Mouse (Mus musculus) testis, postnatal 14 days (tissue): ENCODE measurements around the gene Bola3.
A peak's percentile ranks its signal among the peaks of the same experiment; 100 is the strongest.
"Not testable (repeated sequence)": the region's sequence is repeated elsewhere in the genome, so short reads cannot be mapped to it uniquely, and the experiment has no call there.

ENCODE experiments used
- DNase-seq: peaks from one replicate; pipeline ENCODE4 v3.0.0; 2021; ENCODE audit warnings: low spot score

The Bola3 gene

DNA sequence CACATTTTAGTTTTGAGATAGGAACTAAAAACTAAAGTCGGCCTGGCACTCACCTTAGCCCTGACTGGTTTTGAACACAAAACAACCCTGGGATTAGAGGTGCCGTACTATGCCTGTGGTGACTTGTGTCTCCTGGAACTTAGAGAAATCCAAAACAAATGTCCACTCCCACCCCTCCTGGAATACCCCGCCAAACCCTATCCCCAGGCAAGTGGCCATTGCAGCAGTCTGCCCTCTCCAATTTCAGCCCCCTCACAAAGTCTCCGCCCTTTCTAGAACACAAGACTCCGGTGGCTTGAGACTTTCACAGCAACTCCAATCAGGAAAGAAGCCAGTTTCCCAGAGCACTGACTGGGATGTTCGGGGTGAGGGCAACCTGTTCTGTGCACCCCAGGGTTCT, at the start of gene Bola3:
Bola3 (plus strand) TSS at position 275 of the 400 bp plus-strand sequence.
- no peak for DNase-seq

DNA sequence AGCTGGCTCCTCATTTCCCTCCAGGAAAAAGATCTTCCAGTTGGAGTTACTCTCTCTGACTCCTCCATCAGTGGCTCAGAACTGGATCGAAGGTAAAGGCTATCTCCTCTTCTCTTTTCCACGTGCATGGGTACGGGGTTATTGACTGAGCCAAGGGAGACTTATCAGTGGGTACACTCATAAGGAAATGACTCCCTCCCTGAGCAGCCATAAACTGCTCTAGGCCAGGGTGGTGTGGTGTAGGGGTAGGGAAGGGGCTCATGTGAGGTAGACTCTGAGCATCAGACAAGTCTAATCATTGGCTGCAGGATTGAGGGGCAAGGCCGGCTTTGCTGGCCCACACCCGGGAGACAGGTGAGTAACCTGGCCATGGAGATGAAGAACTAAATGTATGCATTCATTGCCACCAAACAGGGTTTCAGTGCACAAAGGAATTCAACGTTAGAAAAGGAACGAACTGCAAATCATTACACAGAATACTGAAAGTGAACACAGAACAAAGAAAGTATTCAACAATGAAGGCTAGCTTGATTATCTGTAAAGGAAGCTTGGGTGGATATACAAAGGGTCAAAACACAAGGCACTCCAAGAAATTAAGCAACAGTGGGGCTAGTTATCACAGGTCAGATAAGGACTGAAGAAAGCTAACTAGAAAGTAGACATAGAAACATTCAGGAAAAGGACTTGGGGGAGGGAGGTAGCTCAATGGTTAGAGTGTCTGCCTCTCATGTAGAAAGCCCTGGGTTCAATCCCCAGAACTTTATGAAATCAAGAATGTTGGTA, 48.3 kb upstream of the Bola3 start:
- no peak for DNase-seq

DNA sequence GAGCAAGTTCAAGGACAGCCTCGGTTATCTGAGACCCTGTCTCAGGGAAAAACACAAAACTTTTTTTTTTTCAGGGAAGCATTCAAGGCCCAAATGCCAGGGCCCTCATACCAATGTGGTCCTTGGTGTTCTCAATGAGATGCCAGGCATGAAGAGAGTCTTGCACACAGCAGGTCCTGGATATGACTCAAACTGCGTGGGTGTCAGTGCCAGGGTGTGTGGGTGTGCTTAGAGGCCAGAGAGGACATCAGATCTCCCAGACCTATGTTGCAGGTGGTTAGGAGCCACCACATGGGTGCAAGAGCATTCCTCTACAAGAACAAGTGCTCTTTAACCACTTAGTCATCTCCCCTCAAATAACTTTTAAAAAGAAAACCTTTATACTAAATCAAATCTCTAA, 47.7 kb upstream of the Bola3 start:
- DNase-seq, result peak; percentile 71

DNA sequence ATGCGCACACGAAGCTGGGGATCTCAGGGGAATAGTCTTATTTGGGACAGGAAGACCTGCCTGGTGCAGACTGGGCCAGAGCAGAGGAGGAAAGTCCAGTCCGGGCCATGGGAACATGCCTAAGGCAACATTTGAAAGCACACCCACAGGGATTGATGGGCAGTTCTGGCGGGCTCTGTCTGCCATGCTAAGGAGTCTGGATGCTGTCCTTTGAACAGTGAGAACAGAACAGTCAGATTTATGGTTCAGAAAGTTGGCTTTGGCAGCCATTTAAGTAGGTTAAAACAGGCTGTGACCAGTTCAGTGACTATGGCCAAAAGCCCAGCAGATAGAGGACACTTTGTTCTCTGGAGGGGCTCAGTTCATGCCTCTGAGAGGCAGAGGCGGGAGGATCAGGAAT, 46.7 kb upstream of the Bola3 start:
- peak; percentile 75 for DNase-seq

DNA sequence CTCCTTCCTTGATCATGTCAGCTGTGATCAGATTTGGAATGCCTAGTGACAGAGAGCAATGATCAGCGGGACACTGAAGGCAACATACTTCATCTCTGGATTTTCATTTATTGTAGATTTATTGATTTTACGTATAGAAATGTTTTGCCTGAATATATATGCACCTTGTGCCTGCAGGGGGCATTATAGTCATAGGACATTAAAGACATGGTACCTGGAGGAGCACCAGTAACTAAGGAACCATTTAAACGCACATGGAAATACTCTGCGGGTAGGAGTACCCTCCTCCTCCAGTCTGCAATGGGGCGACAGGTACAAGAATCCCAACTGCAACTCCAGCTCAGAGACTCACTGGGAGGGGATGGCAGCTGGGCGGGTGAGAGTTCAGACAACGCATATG, 39.9 kb upstream of the Bola3 start:
- no peak for DNase-seq

DNA sequence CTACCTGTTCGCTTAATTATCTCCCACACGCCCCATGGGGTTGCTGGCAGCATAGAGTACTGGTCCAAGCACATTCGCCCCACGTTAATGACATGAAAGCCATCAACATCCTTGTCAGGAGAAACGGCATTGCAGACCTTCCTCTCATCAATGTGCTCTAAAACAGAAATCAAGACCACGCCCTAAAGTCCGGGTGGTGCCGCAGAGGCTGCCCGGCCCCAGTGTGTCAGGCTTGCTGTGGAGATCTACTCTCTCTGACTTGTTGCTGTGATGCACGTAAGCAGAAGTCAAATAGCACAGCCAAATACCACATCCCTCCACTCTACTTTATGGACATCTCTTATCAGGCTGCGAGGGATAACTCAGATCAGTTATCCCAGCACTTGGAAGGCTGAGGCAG, 37.7 kb upstream of the Bola3 start:
- DNase-seq, result no peak

DNA sequence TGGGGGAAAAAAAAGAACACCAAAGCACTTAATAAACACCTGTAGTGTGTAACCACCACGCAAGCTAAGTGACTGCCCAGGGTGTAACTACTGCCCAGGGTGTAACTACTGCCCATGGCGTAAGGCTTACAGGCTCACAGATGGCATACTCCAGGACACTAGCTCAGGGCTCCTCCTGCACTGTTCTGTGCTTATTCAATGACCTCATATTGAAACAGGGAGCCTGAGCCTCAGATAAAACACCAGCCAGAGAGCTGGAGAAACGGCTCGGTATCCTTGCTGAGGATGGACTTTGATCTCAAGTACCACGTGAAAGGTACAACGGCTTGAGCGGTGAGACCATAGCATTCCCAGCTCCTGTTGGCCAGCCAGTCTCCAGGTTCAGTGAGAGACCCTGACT, 36.9 kb upstream of the Bola3 start:
- DNase-seq, result no peak

DNA sequence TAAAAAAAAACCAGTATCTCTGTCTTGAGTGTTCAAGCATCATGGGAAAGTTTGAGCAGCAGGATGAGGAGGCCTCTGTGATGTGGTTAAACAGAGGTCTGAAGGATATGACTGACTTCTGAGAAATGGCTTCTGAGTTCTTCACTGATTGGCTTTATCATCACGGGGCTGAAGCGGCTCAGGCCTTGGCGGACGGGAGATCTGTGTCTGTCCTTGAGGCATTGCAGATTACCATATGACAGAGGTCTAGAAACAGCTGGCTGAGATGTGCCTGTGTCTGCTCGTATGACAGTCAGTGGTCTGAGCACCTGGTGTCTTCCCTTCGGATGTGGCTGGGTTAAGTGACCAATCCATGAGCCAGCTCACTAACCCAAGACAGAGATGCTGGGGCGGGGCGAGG, 36.4 kb upstream of the Bola3 start:
- DNase-seq, result no peak

DNA sequence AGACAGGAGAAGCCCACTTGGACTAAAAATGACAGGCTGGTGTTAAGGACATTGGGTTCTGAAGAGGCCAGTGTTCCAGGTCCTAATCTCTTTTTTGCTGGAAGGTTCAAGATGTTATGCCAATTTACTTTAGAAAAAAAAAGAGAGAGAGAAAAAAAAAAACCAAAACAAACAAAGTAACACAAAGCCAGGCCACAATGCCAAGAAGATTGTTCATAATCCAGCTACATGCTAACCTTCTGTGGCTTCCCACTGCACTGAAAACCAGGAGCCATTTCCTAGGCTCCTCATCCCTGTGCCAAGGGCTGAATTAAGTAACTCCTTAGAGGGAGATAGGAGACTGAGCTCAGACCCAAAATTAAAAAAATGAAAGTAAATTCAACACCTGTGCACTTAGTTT, 33.7 kb upstream of the Bola3 start:
- peak; percentile 51 for DNase-seq

DNA sequence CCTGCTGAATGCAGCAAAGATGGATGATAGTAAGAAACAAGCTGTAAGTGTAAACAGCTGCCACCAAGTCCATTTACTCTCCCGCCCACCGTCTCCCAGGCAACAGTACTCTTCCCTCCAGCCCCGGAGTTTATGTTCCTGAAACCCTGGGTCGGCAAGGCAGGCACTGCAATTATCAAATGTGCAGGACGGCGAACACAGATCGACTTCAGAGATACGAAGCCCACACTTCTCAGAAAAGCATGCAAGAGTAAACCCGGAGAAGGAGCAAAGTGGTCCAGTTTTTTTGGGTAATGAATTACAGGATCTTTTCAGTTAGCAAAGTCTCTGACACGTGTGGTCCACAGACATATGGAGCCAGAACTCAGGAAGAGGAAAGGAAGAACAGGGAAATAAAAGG, 32.9 kb upstream of the Bola3 start:
- peak; percentile 38 for DNase-seq

DNA sequence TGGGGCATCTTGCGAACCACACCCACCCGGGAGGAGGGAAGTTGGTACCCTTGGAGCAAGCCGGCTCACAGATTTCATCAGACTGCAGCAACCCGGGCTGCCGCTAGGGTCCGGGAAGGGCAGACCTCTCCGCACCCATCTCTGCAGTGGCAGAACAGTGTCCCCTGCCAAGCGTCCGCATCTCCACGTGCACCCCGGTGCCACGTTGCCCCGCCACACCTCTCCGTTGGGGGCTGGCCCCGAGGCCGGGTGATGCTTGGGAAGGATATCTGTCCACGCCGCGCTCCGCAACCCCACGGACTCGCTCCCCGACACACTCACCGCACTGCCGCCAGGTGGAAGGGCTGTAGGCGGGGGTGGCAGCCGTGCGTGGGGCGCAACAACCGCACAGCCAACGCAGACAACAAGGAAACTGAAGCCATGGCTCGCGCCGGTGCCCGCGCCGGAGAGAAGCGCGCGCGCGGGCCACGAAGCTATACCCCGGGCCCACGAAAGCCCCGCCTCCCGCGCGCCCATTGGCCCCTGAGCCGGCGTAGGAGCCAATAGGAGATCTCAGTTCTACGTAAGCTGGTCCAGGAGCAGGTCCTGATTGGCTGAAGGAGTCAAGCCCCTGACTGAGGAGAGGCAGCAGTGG, 31.7 kb upstream of the Bola3 start:
- peak; percentile 96 for DNase-seq

DNA sequence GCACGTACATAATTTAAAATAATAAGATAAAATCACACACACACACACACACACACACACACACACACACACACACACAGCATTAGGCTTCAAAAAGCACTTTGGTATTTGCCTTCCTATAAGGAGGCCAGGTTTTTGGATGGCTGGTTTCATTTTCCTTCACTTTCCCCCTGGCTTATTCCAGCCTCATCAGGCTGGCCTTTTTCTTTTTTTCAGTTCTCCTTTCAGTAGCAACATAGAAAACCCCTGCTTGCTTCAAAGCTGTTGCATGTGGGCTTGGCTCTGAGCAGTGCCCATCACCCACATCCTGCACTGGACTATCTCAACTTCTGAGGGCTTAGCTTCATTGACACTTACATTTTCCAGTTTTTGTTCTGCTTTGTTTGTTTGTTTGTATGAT, 27.0 kb upstream of the Bola3 start:
- no peak for DNase-seq

DNA sequence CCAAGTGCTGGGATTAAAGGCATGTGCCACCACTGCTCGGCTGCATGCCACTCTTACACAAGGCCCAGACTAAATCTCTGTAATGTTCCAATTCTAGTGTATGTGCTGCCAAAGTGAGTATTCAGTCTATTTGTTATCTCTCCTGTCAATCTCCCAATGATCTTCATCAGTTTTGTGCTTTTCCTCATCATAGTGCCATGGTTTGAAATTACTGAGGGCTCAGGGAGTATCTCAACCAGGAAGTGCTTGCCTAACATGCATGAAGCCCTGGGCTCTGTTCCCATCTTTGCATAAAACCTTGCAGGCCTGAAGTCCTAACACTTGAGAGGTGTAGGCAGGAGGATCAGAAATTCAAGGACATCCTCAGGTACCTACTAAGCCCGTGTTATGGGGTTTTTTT, 26.2 kb upstream of the Bola3 start:
- no peak for DNase-seq

DNA sequence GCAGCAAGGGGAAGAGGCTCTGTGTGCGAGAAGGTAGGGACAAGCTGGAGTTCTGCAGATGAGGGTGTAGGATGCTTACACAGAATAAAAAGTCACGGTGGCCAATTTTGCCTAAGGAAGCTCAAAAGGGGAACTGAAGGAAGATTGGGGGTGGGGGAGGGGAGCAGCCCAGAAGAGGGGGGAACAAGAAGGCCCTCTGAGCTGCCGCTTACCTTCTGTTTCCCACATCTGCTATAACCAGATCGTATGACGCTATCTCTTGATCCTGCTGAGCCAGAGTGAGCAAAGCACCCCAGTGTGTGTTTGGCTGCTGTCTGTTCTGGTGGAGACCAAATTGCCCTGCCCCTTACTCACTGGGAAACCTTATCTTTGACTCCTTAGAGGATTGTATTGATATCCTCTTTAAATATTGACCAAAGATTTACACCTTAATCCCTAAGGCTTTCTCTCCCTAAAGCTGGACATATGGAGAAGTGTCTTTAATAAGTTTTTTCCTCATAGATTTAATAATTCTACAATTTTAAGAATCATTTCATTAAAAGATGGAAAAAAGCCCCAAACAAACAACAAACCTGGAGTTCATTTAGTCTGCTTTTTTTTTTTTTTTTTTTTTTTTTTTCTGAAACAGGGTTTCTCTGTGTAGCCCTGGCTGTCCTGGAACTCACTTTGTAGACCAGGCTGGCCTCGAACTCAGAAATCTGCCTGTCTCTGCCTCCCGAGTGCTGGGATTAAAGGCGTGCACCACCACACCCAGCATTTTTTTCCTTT, 25.1 kb upstream of the Bola3 start:
- DNase-seq, result no peak

DNA sequence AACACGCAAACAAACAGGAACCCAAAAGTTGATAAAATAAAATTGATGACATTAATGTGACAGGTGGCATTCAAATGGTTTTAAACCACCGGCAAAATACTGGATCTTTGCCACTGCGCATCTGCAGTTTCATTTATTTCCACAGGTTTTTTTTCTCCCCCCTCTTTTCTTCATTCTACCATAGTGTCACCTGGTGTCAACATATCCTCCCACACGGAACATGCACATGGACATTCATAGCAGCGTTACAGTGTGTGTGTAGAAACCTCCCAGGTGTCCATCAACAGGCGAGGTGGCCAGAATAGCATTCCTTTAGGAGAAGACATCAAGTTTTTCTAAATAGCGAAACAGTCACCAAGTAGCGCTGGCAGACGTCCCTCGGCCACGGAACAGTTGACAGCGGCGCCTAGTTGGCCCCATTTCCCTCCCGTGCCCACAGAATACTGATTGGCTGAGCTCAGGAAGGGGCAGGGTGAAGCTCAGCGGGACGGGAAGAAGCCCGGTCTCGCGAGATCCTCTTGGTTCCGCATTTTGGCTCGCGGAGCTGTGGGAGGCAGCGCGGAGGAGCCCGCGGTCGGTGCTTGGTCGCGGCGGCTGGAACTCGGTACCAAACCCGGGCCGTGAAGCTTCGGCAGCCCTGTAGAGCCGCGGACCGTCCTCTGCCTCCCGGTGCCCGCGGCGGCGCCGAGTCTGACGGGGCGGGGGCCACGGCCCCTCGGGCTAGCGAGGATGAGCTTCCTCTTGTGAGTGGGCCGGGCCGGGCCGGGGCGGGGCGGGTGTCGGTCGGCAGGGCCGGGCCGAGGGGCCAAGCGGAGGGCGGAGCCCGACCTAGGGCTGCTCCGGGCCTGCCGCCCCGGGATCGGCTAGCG, 23.2 kb upstream of the Bola3 start, which contains the start of the genes Mthfd2 and Mob1a:
Mthfd2 (minus strand) TSS at position 384 of the 869 bp plus-strand sequence.
Mob1a (plus strand) TSS at position 492 of the 869 bp plus-strand sequence.
- DNase-seq, result peak; percentile 95

DNA sequence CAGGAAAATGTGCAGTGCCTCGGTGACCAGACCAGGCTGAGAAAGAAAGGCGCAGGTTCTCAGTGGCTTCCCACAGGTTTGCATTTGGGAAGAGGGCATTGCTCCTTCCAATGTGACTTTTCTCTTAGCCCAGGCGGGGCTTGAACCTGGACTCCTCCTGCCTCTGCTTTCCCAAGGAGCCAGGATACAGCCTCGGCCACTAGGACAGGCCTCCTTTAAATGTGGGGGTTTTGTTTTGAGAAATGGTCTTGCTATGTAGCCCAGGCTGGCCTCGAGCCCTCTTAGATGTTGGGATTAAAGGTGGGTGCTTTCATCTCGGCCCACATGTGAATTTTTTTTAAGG, 22.6 kb upstream of the Bola3 start:
- DNase-seq, result no peak

DNA sequence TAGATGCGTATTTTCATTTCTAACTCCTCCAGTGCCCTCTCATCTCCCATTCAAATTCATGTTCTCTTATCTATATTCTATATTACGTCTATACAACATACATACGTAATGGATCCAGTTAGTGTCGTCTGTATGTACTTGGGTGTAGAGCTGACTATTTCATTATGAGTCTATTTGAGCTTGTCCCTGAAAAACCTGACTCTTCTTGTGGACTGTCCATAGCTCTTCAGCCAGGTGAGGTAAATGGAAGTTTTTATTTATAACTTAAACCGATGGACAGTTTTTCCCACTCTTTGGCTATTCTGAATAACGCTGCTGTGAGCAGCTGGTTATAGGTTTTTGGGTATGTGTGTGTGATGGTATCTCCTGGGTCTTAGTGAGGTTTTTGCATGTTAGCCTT, 22.2 kb upstream of the Bola3 start:
- no peak for DNase-seq

DNA sequence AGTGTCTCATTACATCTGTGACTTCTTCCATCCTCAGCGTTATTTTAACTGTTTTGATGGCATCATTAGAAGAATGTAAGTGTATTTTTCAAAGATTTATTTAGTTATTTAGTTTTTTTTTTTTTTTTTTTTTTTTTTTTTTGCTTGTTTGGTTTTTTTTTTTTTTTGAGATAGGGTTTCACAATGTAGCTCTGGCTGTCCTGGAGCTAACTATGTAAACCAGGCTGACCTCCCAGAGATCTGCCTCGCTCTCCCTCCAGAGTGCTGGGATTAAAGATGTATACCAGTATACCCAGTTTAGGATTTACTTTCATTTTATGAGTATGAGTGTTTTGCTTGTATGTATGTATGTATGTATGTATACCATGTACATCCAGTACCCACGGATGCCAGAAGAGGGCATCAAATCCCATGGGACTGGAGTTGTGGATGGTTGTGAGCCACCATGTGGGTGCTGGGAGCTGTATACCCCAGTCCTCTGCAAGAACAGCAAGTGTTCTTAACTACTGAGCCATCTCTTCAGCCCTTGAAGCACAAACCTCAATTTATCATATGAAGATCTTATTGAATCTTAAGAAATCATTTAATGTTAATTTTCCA, 21.3 kb upstream of the Bola3 start:
- no peak for DNase-seq

DNA sequence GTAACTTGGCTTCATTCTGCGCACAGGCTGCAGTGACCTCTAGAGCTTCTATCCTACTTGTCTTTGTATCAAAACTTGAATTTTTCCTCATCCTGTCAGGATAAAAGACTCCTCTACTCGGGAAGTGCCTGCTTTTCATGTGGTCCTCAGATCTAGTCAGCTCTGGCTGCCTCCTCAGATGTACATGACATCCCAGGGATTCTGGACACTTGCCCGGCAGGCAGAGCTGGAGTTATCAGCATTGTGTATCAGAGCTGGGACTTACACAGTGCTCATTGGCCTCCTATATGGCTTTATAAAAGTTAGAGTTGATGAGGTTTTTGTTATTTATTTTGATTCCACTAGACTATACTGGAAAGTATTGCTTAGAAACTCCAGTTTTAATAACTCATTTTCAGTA, 7.6 kb upstream of the Bola3 start:
- no peak for DNase-seq

DNA sequence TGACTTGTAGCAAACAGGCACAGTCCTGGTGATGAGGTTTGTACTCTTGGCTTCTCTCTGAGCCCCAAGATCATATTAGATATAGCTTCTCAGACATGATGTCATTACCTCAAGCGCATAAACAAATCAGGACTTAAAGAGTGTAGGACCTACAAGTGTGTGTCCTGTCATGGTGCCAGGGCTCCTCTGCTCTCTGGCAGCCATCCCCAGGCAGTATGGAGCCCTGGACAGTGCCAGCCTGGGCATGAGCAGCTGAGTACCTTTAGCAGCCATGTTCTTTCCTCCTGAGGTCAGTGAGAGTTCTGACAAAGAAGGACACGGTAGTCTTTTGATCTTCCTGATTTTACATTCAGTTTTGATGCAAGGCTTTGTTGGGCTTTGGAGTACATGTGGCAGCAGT, 6.0 kb upstream of the Bola3 start:
- no peak for DNase-seq

DNA sequence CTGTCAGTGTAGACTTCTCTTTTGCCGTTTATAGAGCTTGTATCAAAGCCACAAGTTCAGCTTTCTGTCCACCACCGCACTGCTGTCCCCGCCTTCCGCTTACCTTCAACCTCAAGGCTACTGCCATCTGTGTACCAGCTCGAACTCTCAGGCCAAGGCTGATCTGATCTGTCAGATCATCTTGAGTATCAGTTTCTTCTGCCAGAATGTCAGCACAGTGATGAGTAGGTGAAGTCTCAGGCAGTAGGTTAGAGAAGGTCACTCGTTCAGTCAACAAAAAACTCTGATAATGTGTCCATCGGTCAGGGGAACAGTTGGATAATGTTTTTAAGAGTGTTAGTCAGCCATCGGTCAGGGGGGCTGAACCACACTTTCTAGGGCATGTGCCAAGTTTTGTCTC, 3.7 kb upstream of the Bola3 start:
- DNase-seq, result not testable (repeated sequence)

DNA sequence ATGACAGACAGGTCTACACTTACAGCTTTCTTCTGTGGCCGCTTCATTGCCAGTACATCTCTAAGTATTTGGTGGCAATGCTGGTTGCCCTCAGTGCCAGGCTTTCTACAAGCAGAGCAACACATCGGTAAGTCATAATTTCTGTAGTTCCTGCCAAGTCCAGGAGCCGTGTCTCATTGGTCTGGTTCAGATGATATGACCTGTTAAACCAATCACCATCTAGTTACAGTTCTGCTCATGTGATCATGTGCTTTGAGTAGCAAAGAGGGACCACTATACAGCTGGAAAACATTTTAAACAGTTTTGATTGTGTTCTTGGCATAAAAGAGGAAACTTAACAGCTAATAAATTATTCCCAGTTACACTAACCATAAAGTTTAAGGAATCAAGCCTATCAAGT, 1.0 kb upstream of the Bola3 start:
- DNase-seq, result no peak
